Mouse (Mus musculus) ES-Bruce4 (cell line): Measurements from ENCODE around the gene Pyroxd1.

Source experiments
- CTCF ChIP-seq: IDR thresholded peaks from one replicate; pipeline ENCODE4 v1.8.1; 2011; ENCODE audit warnings: low read depth, low read length
- EP300 ChIP-seq: IDR thresholded peaks from 2 replicates; pipeline ENCODE4 v1.6.1; 2011; ENCODE audit warnings: low read depth, low read length; ENCODE audit not compliant: insufficient read depth
- POLR2A ChIP-seq: IDR thresholded peaks from one replicate; pipeline ENCODE4 v1.8.1; 2011; ENCODE audit warnings: low read length; ENCODE audit not compliant: insufficient read depth

- TF ChIP-seq CTCF (no peak), POLR2A (no peak), EP300 (no peak)
Observed at GRCm38 (mm10) chr6:142394669-142395068, 49.2 kb downstream of the Pyroxd1 start.
